ENCODE assay signal across 15 mouse cellular contexts in the genomic region with DNA sequence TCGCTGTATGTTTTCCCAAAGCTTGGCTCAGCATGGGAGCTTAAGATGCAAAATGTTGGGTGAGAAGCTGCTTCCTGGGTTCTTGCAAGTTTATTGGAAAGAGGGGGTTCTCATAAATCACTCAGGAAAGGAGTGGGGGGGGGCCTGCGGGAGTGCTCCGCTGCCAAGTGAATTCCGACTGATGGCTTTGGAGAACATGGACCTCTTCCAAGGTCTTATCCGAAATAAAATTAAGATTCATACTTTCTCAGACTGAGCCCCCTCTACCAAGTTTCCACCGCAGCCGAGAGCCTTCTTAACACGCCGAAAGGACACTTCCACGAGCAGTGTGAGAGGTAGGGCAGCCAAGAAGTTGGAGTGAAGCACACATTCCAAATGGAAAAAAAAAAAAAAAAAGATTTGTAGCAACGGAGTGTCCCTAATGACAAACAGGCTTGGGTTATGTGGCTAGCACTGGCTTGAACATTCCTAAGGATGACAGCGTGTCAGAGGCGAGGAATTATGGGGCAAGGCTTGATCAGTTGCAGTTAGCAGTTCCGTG. TPM values are rescaled to one million over a fixed set of nuclear protein-coding genes. Genes with fewer than 3 reads are reported as not detected.
DNase-seq lines count a peak whose midpoint lies in the region; ATAC-seq lines count a peak whose summit lies in the region.
"Had no signal": no experiment of that assay in that cellular context is flagged by ENCODE, and none has a peak within 500 bp of the region (broad histone marks: within the 10 kb centered on the region; RNA-seq: fewer than 3 reads in every experiment).

No protein-coding gene starts in this region.

- no peak overlapping the region for H3K9ac ChIP-seq in limb, embryonic 15.5 days
- H3K9ac ChIP-seq: limb, embryonic 12.5 days had no signal

- H3K4me3 ChIP-seq in limb, embryonic 15.5 days = no peak overlapping the region
- H3K4me3 ChIP-seq: limb, embryonic 12.5 days had no signal

- no peaks in the 10 kb centered on the region for H3K9me3 ChIP-seq in limb, embryonic 15.5 days
- H3K9me3 ChIP-seq: limb, embryonic 12.5 days had no signal

- WGBS in limb, embryonic 15.5 days = 26% methylated on average over 14 of the region's 14 CpGs

- H3K36me3 ChIP-seq in limb, embryonic 15.5 days = no peaks in the 10 kb centered on the region
- H3K36me3 ChIP-seq: G1E; limb, embryonic 12.5 days had no signal

- peaks cover 32% of the 10 kb centered on the region for H3K4me1 ChIP-seq in limb, embryonic 15.5 days

- peak overlapping the region; percentile 12; the same call in 1 of the 2 replicates for H3K4me2 ChIP-seq in limb, embryonic 15.5 days
- H3K4me2 ChIP-seq: limb, embryonic 12.5 days had no signal

- no peaks in the 10 kb centered on the region for H3K27me3 ChIP-seq in limb, embryonic 15.5 days
- H3K27me3 ChIP-seq: limb, embryonic 12.5 days had no signal

- peak overlapping the region; percentile 66 for H3K27ac ChIP-seq in limb, embryonic 15.5 days

- peak; percentile 59 for DNase-seq in embryo, embryonic 10 days (ENCODE audit: low spot score)
- no peak for DNase-seq in embryo, embryonic 9.5 days (ENCODE audit: extremely low spot score)
- DNase-seq in 3T3-L1 (ENCODE audit: low read depth, low spot score) = peak; percentile 30
- peak; percentile 41 for DNase-seq in forelimb bud, embryonic 11.5 days (ENCODE audit: low read depth, low spot score)
- no peak for DNase-seq in ovary, postnatal 36 days (ENCODE audit: low spot score)
- no peak for DNase-seq in gastrocnemius, postnatal 10 days
- DNase-seq in retina, postnatal 1 day = no peak
- DNase-seq: B cell, adult 2 months; cerebellum, postnatal 10 days; gastrocnemius, postnatal 14 days; heart, postnatal 10 days had no signal

- peak; percentile 67; the same call in 1 of the 2 replicates for ATAC-seq in limb, embryonic 15.5 days (ENCODE audit: insufficient number of reproducible peaks, low FRiP score, low TSS enrichment, low read depth)

RNA-seq across cellular contexts. Expression of a gene that starts 34.4 kb away (rescaled TPM):
- 39.9 and 42.0 TPM in 2 replicates for polyA plus RNA-seq in limb, embryonic 15.5 days (2015; fragmentation: Nextera tagmentation; extraction: Ambion mirVana)
- 10 to 100 TPM in 1 of 2 experiments, 1 to 10 TPM in 1; 8.1 to 10.6 TPM for total RNA-seq in gastrocnemius, postnatal 10 days (2021)
- total RNA-seq: monocyte, adult 5-6 weeks had no signal
- polyA plus RNA-seq: G1E had no signal

Comparison
In these comparisons a context has a peak if more than half of its experiments do, and no peak if none do; other contexts are left out.
1. DNase-seq: peak in embryo, embryonic 10 days (single experiment), 3T3-L1 (single experiment) and forelimb bud, embryonic 11.5 days (single experiment); none in embryo, embryonic 9.5 days (single experiment), ovary, postnatal 36 days (single experiment), gastrocnemius, postnatal 10 days (single experiment) and retina, postnatal 1 day (single experiment).